Mouse (Mus musculus) thymus, postnatal 14 days (tissue): ENCODE results near the gene Gtf2b.

ENCODE experiments used
- DNase-seq: peaks from one replicate; pipeline ENCODE4 v3.0.0; 2021

Gene Gtf2b

GRCm38 (mm10) chr3:142823606-142824005, 58.8 kb downstream of the Gtf2b start:
- no peak for DNase-seq

- DNase-seq, result no peak
These were observed 61.8 kb downstream of the Gtf2b start for GRCm38 (mm10) chr3:142826449-142827146.

- DNase-seq, result no peak
These were observed 68.1 kb downstream of the Gtf2b start for GRCm38 (mm10) chr3:142832910-142833309.
